Mouse (Mus musculus) heart, embryonic 11.5 days (tissue): ENCODE data around the gene Krtap28-10. TPM values are rescaled to one million over a fixed set of nuclear protein-coding genes. Genes with fewer than 3 reads are reported as not detected.

ENCODE experiments used
- ATAC-seq: fragments of 200-750 bp; cut with Nextera tagmentation; replicated peaks from 2 replicates; pipeline ENCODE4 v1.8.0; 2017; ENCODE audit warnings: moderate library complexity; ENCODE audit not compliant: insufficient number of reproducible peaks, low FRiP score, low TSS enrichment
- H3K27ac ChIP-seq: fragments of 300-500 bp; sonication (generic); 2 replicates; pipeline ENCODE4 v1.5.1; 2014; ENCODE audit warnings: mild to moderate bottlenecking, low read depth, low read length
- H3K27me3 ChIP-seq: fragments of 300-500 bp; sonication (generic); 2 replicates; pipeline ENCODE4 v1.6.1; 2014; ENCODE audit warnings: mild to moderate bottlenecking, low read length, mixed read lengths; ENCODE audit not compliant: control insufficient read depth, insufficient read depth
- H3K36me3 ChIP-seq: fragments of 300-500 bp; sonication (generic); 2 replicates; pipeline ENCODE4 v1.6.1; 2014; ENCODE audit warnings: mild to moderate bottlenecking, low read length, moderate library complexity, mixed read lengths; ENCODE audit not compliant: control insufficient read depth, insufficient read depth
- H3K4me1 ChIP-seq: fragments of 300-500 bp; sonication (generic); 2 replicates; pipeline ENCODE4 v1.6.1; 2014; ENCODE audit warnings: low read length; ENCODE audit not compliant: control insufficient read depth, insufficient read depth
- H3K4me2 ChIP-seq: fragments of 300-500 bp; sonication (generic); 2 replicates; pipeline ENCODE4 v1.6.1; 2014; ENCODE audit warnings: mild to moderate bottlenecking, moderate library complexity
- H3K4me3 ChIP-seq: fragments of 300-500 bp; sonication (generic); 2 replicates; pipeline ENCODE4 v1.5.1; 2014; ENCODE audit warnings: low read depth, low read length
- H3K9ac ChIP-seq: fragments of 300-500 bp; sonication (generic); 2 replicates; pipeline ENCODE4 v1.6.1; 2014; ENCODE audit warnings: mild to moderate bottlenecking, low read depth, low read length, moderate library complexity
- H3K9me3 ChIP-seq: fragments of 300-500 bp; sonication (generic); replicated peaks from 2 replicates; pipeline ENCODE4 v1.6.1; 2016; ENCODE audit warnings: low read length; ENCODE audit not compliant: control insufficient read depth
- WGBS: fragments of 180-500 bp; shearing (Covaris S2); extraction: QIAGEN DNeasy Blood & Tissue Kit; methylation state at CpG from one replicate; pipeline ENCODE4 v1.1.7; 2014; ENCODE audit not compliant: insufficient replicate concordance; 5-methylcytosine and 5-hydroxymethylcytosine counted together
- polyA plus RNA-seq: library from polyadenylated mRNA; unstranded; fragments of >200 nt; fragmentation: Nextera tagmentation; extraction: Ambion mirVana; gene quantifications from 2 replicates; pipeline ENCODE4 v1.2.1, GENCODE M21; 2014

Gene Krtap28-10
- polyA plus RNA-seq, 1 experiment from 2014 or later = not detected

DNA sequence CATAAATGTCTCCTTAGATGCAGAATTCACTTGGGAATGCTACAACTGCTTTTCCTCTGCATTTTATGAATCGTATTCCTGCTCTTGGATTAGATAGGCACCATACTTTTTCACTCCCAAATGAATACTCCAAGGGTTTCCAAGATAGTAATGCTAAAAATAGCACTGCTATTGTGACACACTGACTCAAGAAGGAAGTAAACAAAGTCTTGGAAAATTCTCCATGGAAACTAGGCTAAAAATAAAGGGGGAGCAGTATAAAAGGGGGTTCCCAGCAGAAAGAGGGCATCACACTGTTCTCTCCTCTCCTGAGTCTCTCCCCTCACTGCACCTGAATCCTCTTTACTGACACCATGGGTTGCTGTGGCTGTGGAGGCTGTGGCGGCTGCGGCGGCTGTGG is 18.4 kb upstream of the Krtap28-10 start, which contains the start of gene Krtap28-13:
Gene Krtap28-13 (plus strand): TSS at position 288 of the 400 bp plus-strand sequence.
- Histone ChIP-seq H3K9me3 (no peaks in the 10 kb centered on the region), H3K27me3 (no peaks in the 10 kb centered on the region), H3K4me1 (peaks cover 6% of the 10 kb centered on the region; the same call in 1 of the 2 replicates), H3K36me3 (no peaks in the 10 kb centered on the region), H3K4me3 (no peak within 1 kb of the TSS), H3K9ac (no peak within 1 kb of the TSS), H3K27ac (no peak within 1 kb of the TSS), H3K4me2 (no peak within 1 kb of the TSS)
- 71% methylated on average over 4 of the region's 4 CpGs for WGBS
- no peak for ATAC-seq

GRCm38 (mm10) chr1:83059278-83059677 is 17.0 kb upstream of the Krtap28-10 start, which contains the start of gene A030005K14Rik:
TSS of gene A030005K14Rik (minus strand) at chr1:83059378.
- H3K4me1 ChIP-seq = peaks cover 6% of the 10 kb centered on the region; the same call in 1 of the 2 replicates
- 84% methylated on average over 9 of the region's 9 CpGs for WGBS
- H3K4me3 ChIP-seq = no peak within 1 kb of the TSS
- H3K9ac ChIP-seq = no peak within 1 kb of the TSS
- no peak within 1 kb of the TSS for H3K27ac ChIP-seq
- H3K27me3 ChIP-seq = no peaks in the 10 kb centered on the region
- H3K9me3 ChIP-seq = no peaks in the 10 kb centered on the region
- H3K36me3 ChIP-seq = no peaks in the 10 kb centered on the region
- ATAC-seq = no peak
- H3K4me2 ChIP-seq = no peak within 1 kb of the TSS

- H3K9me3 ChIP-seq = no peaks in the 10 kb centered on the region
- no peak overlapping the region for H3K4me3 ChIP-seq
- H3K36me3 ChIP-seq = no peaks in the 10 kb centered on the region
- H3K9ac ChIP-seq = no peak overlapping the region
- ATAC-seq = no peak
- no peaks in the 10 kb centered on the region for H3K27me3 ChIP-seq
- H3K4me2 ChIP-seq = no peak overlapping the region
- no peak overlapping the region for H3K27ac ChIP-seq
- 77% methylated on average over 1 of the region's 1 CpGs for WGBS
- H3K4me1 ChIP-seq = peaks cover 6% of the 10 kb centered on the region; the same call in 1 of the 2 replicates
Observed at GRCm38 (mm10) chr1:83058481-83058880, 16.2 kb upstream of the Krtap28-10 start.

- ATAC-seq = no peak
- no peak within 1 kb of the TSS for H3K27ac ChIP-seq
- H3K27me3 ChIP-seq = no peaks in the 10 kb centered on the region
- H3K9ac ChIP-seq = no peak within 1 kb of the TSS
- no peak within 1 kb of the TSS for H3K4me2 ChIP-seq
- no peaks in the 10 kb centered on the region for H3K4me1 ChIP-seq
- H3K4me3 ChIP-seq = no peak within 1 kb of the TSS
- no peaks in the 10 kb centered on the region for H3K9me3 ChIP-seq
- H3K36me3 ChIP-seq = no peaks in the 10 kb centered on the region
- WGBS = 67% methylated on average over 5 of the region's 5 CpGs
Observed at GRCm38 (mm10) chr1:83044882-83045427, 2.7 kb upstream of the Krtap28-10 start, which contains the start of gene Gm47969. TSS of gene Gm47969 (plus strand) at chr1:83044932.

DNA sequence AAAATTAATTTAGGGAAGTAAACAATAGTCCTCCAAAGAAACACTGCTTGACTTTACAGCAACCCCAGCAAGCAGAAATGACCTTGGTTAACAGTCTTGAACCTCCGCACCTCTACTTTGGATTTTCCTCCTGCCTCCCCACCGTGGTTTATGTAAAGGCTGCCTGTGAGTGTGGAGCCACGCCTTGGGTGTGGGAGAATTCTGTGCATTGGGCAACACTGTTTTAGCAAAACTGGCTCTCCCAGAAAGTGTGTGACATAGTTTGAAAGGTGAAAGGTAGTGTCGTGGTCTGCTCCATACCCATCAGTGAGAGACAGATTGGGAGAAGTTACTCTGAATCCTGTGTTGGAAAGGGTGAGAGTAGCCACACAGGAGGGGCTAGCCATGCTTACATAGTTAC is 3.2 kb downstream of the Krtap28-10 start:
- H3K9me3 ChIP-seq = no peaks in the 10 kb centered on the region
- H3K9ac ChIP-seq = no peak overlapping the region
- no peak for ATAC-seq
- WGBS = 74% methylated on average over 4 of the region's 4 CpGs
- no peaks in the 10 kb centered on the region for H3K4me1 ChIP-seq
- H3K27ac ChIP-seq = no peak overlapping the region
- H3K4me2 ChIP-seq = no peak overlapping the region
- no peaks in the 10 kb centered on the region for H3K36me3 ChIP-seq
- no peak overlapping the region for H3K4me3 ChIP-seq
- H3K27me3 ChIP-seq = no peaks in the 10 kb centered on the region

DNA sequence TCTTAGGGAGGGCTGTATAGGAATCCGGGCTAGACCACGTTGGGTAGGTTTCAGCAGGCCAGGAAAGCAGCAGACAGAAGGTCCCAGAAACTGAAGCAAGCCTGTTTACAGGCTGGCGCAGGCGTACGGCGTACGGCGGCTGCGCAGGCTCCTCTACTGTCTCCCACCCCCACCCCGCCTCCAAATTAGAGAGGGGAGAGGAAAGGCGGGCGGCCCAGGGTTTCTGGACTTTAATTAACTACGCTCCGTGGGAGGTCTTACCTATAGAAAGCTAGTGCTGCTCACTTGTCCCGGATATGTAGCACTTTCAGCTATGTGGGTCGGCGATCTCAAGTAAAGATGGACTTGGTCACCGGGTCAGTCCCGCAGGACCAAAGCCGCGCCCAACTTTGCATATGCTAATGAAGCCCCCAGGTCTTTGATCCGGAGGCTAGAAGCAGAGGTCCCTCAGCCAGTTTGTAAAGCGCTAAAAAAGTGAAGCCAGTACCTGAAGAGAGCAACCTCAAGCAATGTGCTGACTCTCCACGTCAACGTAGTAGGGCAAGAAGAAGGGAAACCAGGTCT is 4.1 kb downstream of the Krtap28-10 start, which contains the start of gene Slc19a3:
Gene Slc19a3 (minus strand): TSS at position 340 of the 564 bp plus-strand sequence.
- ATAC-seq = peak; percentile 83
- WGBS = under 1% methylated on average over 25 of the region's 25 CpGs
- H3K27ac ChIP-seq = no peak within 1 kb of the TSS

DNA sequence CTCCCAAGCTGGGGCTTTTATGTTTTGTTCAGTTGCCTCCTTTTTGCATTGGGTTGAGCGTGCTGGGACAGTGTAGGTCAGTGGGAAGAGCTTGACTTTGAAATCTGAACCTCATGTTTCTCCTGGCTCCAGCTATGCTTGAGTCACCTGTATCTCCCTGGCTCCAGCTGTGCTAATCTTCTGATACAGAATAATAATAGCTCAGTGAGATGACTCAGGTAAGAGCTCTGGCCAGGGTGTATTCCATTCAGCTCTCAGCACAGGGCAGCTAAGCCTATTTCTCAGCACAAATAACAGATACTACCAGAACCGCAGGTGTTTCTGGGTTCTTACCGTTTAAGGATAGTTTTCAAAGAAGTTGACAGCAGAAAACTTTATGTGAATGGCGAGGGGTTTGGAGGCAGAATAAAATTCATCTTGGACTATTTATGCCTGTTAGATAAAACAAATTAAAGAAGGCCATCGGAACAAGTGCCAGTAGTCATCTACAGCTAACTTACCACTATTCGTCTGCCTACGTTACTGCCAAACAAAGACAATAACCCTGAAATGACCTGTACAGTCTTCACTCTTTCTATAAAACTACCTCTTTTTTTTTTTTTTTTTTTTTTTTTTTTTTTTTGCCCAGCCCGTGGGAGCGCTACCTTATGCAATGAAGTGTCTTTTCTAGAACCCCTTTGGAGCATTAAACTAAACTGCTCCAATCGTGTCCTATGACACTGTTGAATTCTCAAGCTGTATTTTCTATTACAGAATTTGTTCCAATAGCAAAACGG is 5.2 kb downstream of the Krtap28-10 start:
- Histone ChIP-seq H3K27me3 (no peaks in the 10 kb centered on the region), H3K9ac (no peak overlapping the region), H3K27ac (no peak overlapping the region), H3K4me3 (no peak overlapping the region), H3K9me3 (no peaks in the 10 kb centered on the region), H3K4me1 (no peaks in the 10 kb centered on the region), H3K4me2 (no peak overlapping the region), H3K36me3 (no peaks in the 10 kb centered on the region)
- WGBS = 74% methylated on average over 11 of the region's 11 CpGs
- no peak for ATAC-seq

More for the DNA sequence above, 4.1 kb downstream of the Krtap28-10 start, which contains the start of gene Slc19a3:
- Histone ChIP-seq H3K36me3 (no peaks in the 10 kb centered on the region), H3K9me3 (no peaks in the 10 kb centered on the region), H3K4me1 (no peaks in the 10 kb centered on the region), H3K27me3 (no peaks in the 10 kb centered on the region), H3K9ac (peak within 1 kb of the TSS; percentile 64), H3K4me3 (peak within 1 kb of the TSS; percentile 50), H3K4me2 (peak within 1 kb of the TSS; percentile 66)

DNA sequence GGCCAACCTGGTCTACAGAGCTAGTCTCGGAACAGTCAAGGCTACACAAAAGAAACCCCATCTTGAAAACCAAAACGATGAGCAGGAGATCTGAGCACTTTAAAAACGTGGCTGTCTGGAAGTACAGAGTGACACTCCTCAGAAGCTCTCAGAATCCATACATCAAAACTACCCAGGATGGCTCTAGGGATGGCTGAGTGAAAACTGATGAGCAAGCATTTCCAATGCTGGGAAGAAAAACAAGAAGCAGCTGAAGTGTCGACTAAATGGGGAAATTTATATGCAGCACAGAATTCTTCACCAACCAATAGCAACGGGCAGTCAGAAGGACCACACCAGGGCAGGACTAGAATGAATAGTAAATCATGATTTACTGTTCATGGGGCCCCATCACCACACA is 7.8 kb downstream of the Krtap28-10 start:
- Histone ChIP-seq H3K27me3 (no peaks in the 10 kb centered on the region), H3K36me3 (no peaks in the 10 kb centered on the region), H3K4me3 (no peak overlapping the region), H3K27ac (no peak overlapping the region), H3K9ac (no peak overlapping the region), H3K4me1 (no peaks in the 10 kb centered on the region), H3K9me3 (no peaks in the 10 kb centered on the region), H3K4me2 (no peak overlapping the region)
- ATAC-seq = no peak
- 71% methylated on average over 5 of the region's 5 CpGs for WGBS
